ENCODE assay signal across 16 mouse cellular contexts in genomic region chr12:117657766-117658165, GRCm38 (mm10).
DNase-seq lines count a peak whose midpoint lies in the region; ATAC-seq and TF ChIP-seq lines count a peak whose summit lies in the region.
"Had no signal": no experiment of that assay in that cellular context is flagged by ENCODE, and none has a peak within 500 bp of the region (broad histone marks: within the 10 kb centered on the region; RNA-seq: fewer than 3 reads in every experiment).

No protein-coding gene starts in this region.

- H3K9ac ChIP-seq in kidney, embryonic 16.5 days (replicated peaks; ENCODE audit: low read length) = no peak overlapping the region; the same call in 1 of the 2 replicates
- peak overlapping the region; percentile 88; the same call in 1 of the 2 replicates for H3K9ac ChIP-seq in heart, adult 2 months (ENCODE audit: low read depth, low read length)
- H3K9ac ChIP-seq: embryonic facial prominence, embryonic 13.5 days; hindbrain, embryonic 15.5 days; liver, embryonic 15.5 days; midbrain, embryonic 12.5 days had no signal

- WGBS in kidney, embryonic 16.5 days = 57% methylated on average over 5 of the region's 5 CpGs
- WGBS in heart, adult 2 months = 6% methylated on average over 5 of the region's 5 CpGs

- peaks cover 2% of the 10 kb centered on the region for H3K79me2 ChIP-seq in heart, adult 2 months (replicated peaks; ENCODE audit: control insufficient read depth, insufficient read depth, low read length)

- no peak for TF ChIP-seq CTCF in heart, adult 2 months (IDR thresholded peaks at IDR 0.05)

- no peak for DNase-seq in kidney, postnatal 4 days
- DNase-seq in heart, adult 2 months = no peak
- DNase-seq in heart, postnatal 10 days = peak; percentile 38 to 51
- no peak for DNase-seq in left cerebral cortex, adult 9 months (ENCODE audit: low spot score in 2 of 2)
- no peak for DNase-seq in adrenal gland, postnatal 36 days
- DNase-seq: adrenal gland, postnatal 10 days; cerebellum, postnatal 25 days; gastrocnemius, postnatal 25 days; right cerebral cortex, postnatal 4 days had no signal

- no peak for ATAC-seq in kidney, embryonic 16.5 days (ENCODE audit: low FRiP score, low TSS enrichment)

- peak; percentile 85 for TF ChIP-seq POLR2A in heart, adult 2 months (IDR thresholded peaks at IDR 0.05; ENCODE audit: insufficient read depth, low read depth, low read length)

- 0 out of 2 replicates have a peak overlapping the region, but pooled peaks have one; percentile 21 for H3K4me2 ChIP-seq in kidney, embryonic 16.5 days (replicated peaks; ENCODE audit: low read depth, low read length)
- H3K4me2 ChIP-seq: embryonic facial prominence, embryonic 13.5 days; hindbrain, embryonic 15.5 days; liver, embryonic 15.5 days; midbrain, embryonic 12.5 days had no signal

- peak overlapping the region; percentile 66; the same call in 1 of the 2 replicates for H3K27ac ChIP-seq in kidney, embryonic 16.5 days (ENCODE audit: low read length)
- peak overlapping the region; percentile 97 for H3K27ac ChIP-seq in brown adipose tissue, adult 24 weeks (replicated peaks; ENCODE audit: low read depth, low read length)
- peak overlapping the region; percentile 92 for H3K27ac ChIP-seq in heart, adult 2 months
- H3K27ac ChIP-seq: embryonic facial prominence, embryonic 13.5 days; hindbrain, embryonic 15.5 days; liver, embryonic 15.5 days; midbrain, embryonic 12.5 days had no signal

- no peaks in the 10 kb centered on the region for H3K36me3 ChIP-seq in kidney, embryonic 16.5 days (ENCODE audit: insufficient read depth, low read length)
- H3K36me3 ChIP-seq in heart, adult 2 months (ENCODE audit: control insufficient read depth, insufficient read depth, low read length) = peaks cover 18% of the 10 kb centered on the region
- H3K36me3 ChIP-seq: embryonic facial prominence, embryonic 13.5 days; hindbrain, embryonic 15.5 days; liver, embryonic 15.5 days; midbrain, embryonic 12.5 days had no signal

- H3K27me3 ChIP-seq in kidney, embryonic 16.5 days (ENCODE audit: insufficient read depth, low read length) = no peaks in the 10 kb centered on the region
- no peaks in the 10 kb centered on the region for H3K27me3 ChIP-seq in heart, adult 2 months (ENCODE audit: control insufficient read depth, insufficient read depth, low read length)
- H3K27me3 ChIP-seq: CH12.LX; embryonic facial prominence, embryonic 13.5 days; hindbrain, embryonic 15.5 days; liver, embryonic 15.5 days; midbrain, embryonic 12.5 days had no signal

- TF ChIP-seq EP300 in heart, adult 2 months (IDR thresholded peaks at IDR 0.05; ENCODE audit: insufficient read depth, low read depth, low read length) = no peak

- no peaks in the 10 kb centered on the region for H3K4me1 ChIP-seq in kidney, embryonic 16.5 days (ENCODE audit: insufficient read depth, low read length)
- peaks cover 9% of the 10 kb centered on the region; the same call in 1 of the 2 replicates for H3K4me1 ChIP-seq in brown adipose tissue, adult 24 weeks (ENCODE audit: control insufficient read depth, insufficient read depth, insufficient read length, low read length)
- H3K4me1 ChIP-seq in heart, adult 2 months (ENCODE audit: control insufficient read depth, insufficient read depth, low read length) = peaks cover 9% of the 10 kb centered on the region
- H3K4me1 ChIP-seq: embryonic facial prominence, embryonic 13.5 days; hindbrain, embryonic 15.5 days; liver, embryonic 15.5 days had no signal

- intact Hi-C loops in heart, adult 2 months (cut with DNase I) = loop anchor here (2.0 to 5.0 kb wide), 4 partner anchors 40 to 155 kb away; no protein-coding TSS in a partner anchor
- intact Hi-C loops in heart, postnatal 10 days (cut with DNase I) = loop anchor here (5.0 kb wide), 1 partner anchor 105 kb away; no protein-coding TSS in a partner anchor

- H3K9me3 ChIP-seq in kidney, embryonic 16.5 days (ENCODE audit: low read length) = no peaks in the 10 kb centered on the region
- H3K9me3 ChIP-seq: embryonic facial prominence, embryonic 13.5 days; hindbrain, embryonic 15.5 days; liver, embryonic 15.5 days; midbrain, embryonic 12.5 days had no signal

- H3K4me3 ChIP-seq in kidney, embryonic 16.5 days (ENCODE audit: low read length) = peak overlapping the region; percentile 37
- peak overlapping the region; percentile 62 for H3K4me3 ChIP-seq in brown adipose tissue, adult 24 weeks (ENCODE audit: insufficient read depth, low read depth, low read length)
- peak overlapping the region; percentile 42 for H3K4me3 ChIP-seq in heart, adult 2 months
- H3K4me3 ChIP-seq: embryonic facial prominence, embryonic 13.5 days; hindbrain, embryonic 15.5 days; liver, embryonic 15.5 days; midbrain, embryonic 12.5 days had no signal

Comparison
In these comparisons a context has a peak if more than half of its experiments do, and no peak if none do; other contexts are left out.
1. DNase-seq: peak in heart, postnatal 10 days (2 of 2); none in kidney, postnatal 4 days (0 of 2), heart, adult 2 months (0 of 2), left cerebral cortex, adult 9 months (0 of 2) and adrenal gland, postnatal 36 days (0 of 2).
2. Peak in every context shown above with its lines, with median percentiles within 50 percentile points of each other: H3K27ac ChIP-seq and H3K4me3 ChIP-seq.